ENCODE assay signal across 8 mouse cellular contexts in genomic region chr3:45376501-45377390, GRCm38 (mm10). TPM values are rescaled to one million over a fixed set of nuclear protein-coding genes. Genes with fewer than 3 reads are reported as not detected.
DNase-seq lines count a peak whose midpoint lies in the region; ATAC-seq and TF ChIP-seq lines count a peak whose summit lies in the region.

No protein-coding gene starts in this region.

- H3K9me3 ChIP-seq in E14TG2a.4 (ENCODE audit: low read length), result no peaks in the 10 kb centered on the region
- H3K9me3 ChIP-seq in embryonic facial prominence, embryonic 11.5 days (replicated peaks; ENCODE audit: control insufficient read depth, low read length), result no peaks in the 10 kb centered on the region
- no peaks in the 10 kb centered on the region for H3K9me3 ChIP-seq in neural tube, embryonic 11.5 days (ENCODE audit: control insufficient read depth, low read length)

- peak overlapping the region; percentile 96 for H3K4me2 ChIP-seq in embryonic facial prominence, embryonic 11.5 days (ENCODE audit: low read depth, low read length)
- peak overlapping the region; percentile 97 for H3K4me2 ChIP-seq in neural tube, embryonic 11.5 days (ENCODE audit: low read depth)

- H3K27ac ChIP-seq in embryonic facial prominence, embryonic 11.5 days (replicated peaks; ENCODE audit: low read depth, low read length), result peak overlapping the region; percentile 52; the same call in 1 of the 2 replicates
- no peak overlapping the region; the same call in 1 of the 2 replicates for H3K27ac ChIP-seq in neural tube, embryonic 11.5 days (ENCODE audit: low read depth, low read length)

- DNase-seq in adrenal gland, adult (ENCODE audit: inconsistent age in 2 of 2, low spot score in 1 of 2), result peak; percentile 4 to 47
- no peak for DNase-seq in adrenal gland, postnatal 4 days (ENCODE audit: low spot score in 2 of 2)
- peak; percentile 60 for DNase-seq in embryonic facial prominence, embryonic 11.5 days (ENCODE audit: low spot score)
- peak; percentile 17 to 21 for DNase-seq in heart, postnatal 10 days
- peak; percentile 64 for DNase-seq in left cerebral cortex, postnatal 36 days (ENCODE audit: low spot score in 2 of 2)
- DNase-seq in neural tube, embryonic 11.5 days (ENCODE audit: low spot score), result peak; percentile 55

- under 1% methylated on average over 59 of the region's 59 CpGs for WGBS in embryonic facial prominence, embryonic 11.5 days
- under 1% methylated on average over 59 of the region's 59 CpGs for WGBS in neural tube, embryonic 11.5 days

- peaks cover 69% of the 10 kb centered on the region for H3K27me3 ChIP-seq in E14TG2a.4 (ENCODE audit: insufficient read depth, low read length)
- H3K27me3 ChIP-seq in embryonic facial prominence, embryonic 11.5 days (ENCODE audit: control insufficient read depth, insufficient read depth, low read length), result peaks cover 14% of the 10 kb centered on the region
- H3K27me3 ChIP-seq in neural tube, embryonic 11.5 days (ENCODE audit: control insufficient read depth, insufficient read depth, low read length), result peaks cover 21% of the 10 kb centered on the region

- peak overlapping the region; percentile 76 for H3K4me3 ChIP-seq in E14TG2a.4 (replicated peaks; ENCODE audit: low read length)
- H3K4me3 ChIP-seq in embryonic facial prominence, embryonic 11.5 days (ENCODE audit: low read depth, low read length), result peak overlapping the region; percentile 65
- H3K4me3 ChIP-seq in neural tube, embryonic 11.5 days (ENCODE audit: low read depth, low read length), result peak overlapping the region; percentile 49

- peak; percentile 20 for ATAC-seq in embryonic facial prominence, embryonic 11.5 days (replicated peaks; ENCODE audit: insufficient number of reproducible peaks, low FRiP score, low TSS enrichment, low read depth)
- peak; percentile 21 for ATAC-seq in neural tube, embryonic 11.5 days (ENCODE audit: insufficient read depth, low FRiP score, low TSS enrichment)
- no peak for ATAC-seq in erythroblast, adult 5-6 weeks (replicated peaks; ENCODE audit: low FRiP score, poor library complexity, severe bottlenecking)

- peaks cover 51% of the 10 kb centered on the region for H3K4me1 ChIP-seq in E14TG2a.4 (replicated peaks; ENCODE audit: low read depth, low read length)
- no peaks in the 10 kb centered on the region; the same call in 1 of the 2 replicates for H3K4me1 ChIP-seq in embryonic facial prominence, embryonic 11.5 days (ENCODE audit: control insufficient read depth, insufficient read depth, low read length)
- H3K4me1 ChIP-seq in neural tube, embryonic 11.5 days (ENCODE audit: control insufficient read depth, insufficient read depth, low read length), result peaks cover 5% of the 10 kb centered on the region

- H3K36me3 ChIP-seq in E14TG2a.4 (ENCODE audit: insufficient read depth, low read length), result no peaks in the 10 kb centered on the region
- no peaks in the 10 kb centered on the region for H3K36me3 ChIP-seq in embryonic facial prominence, embryonic 11.5 days (replicated peaks; ENCODE audit: control insufficient read depth, insufficient read depth, low read depth, low read length)
- no peaks in the 10 kb centered on the region for H3K36me3 ChIP-seq in neural tube, embryonic 11.5 days (ENCODE audit: control insufficient read depth, insufficient read depth, low read length)

- peak overlapping the region; percentile 69 for H3K9ac ChIP-seq in embryonic facial prominence, embryonic 11.5 days (replicated peaks; ENCODE audit: low read length)
- peak overlapping the region; percentile 70 for H3K9ac ChIP-seq in neural tube, embryonic 11.5 days (ENCODE audit: low read length)

- intact Hi-C loops in heart, postnatal 10 days (cut with DNase I), result no loop called here
- intact Hi-C loops in left cerebral cortex, postnatal 36 days (cut with DNase I), result no loop called here

- no peak for TF ChIP-seq CTCF in E14TG2a.4 (conservative IDR thresholded peaks at IDR 0.05; ENCODE audit: low read length)

RNA-seq across cellular contexts. Expression of gene Pcdh10, which starts 1.5 kb away (rescaled TPM):
- 10 to 100 TPM; 10.1 to 10.5 TPM for total RNA-seq in adrenal gland, postnatal 4 days (2021)
- polyA plus RNA-seq in embryonic facial prominence, embryonic 11.5 days (2014; fragmentation: Nextera tagmentation; extraction: Ambion mirVana), result 6.4 and 11.0 TPM in 2 replicates
- under 1 TPM in 1 of 2 experiments, not detected in 1; 0.02 TPM for total RNA-seq in heart, postnatal 10 days (2021)
- 100 to 1,000 TPM; 208 to 222 TPM for total RNA-seq in left cerebral cortex, postnatal 36 days (2021)
- polyA plus RNA-seq in neural tube, embryonic 11.5 days (2014; fragmentation: Nextera tagmentation; extraction: Ambion mirVana), result 4.7 and 5.1 TPM in 2 replicates
- total RNA-seq in erythroblast, adult 5-6 weeks (2015; ENCODE audit: low replicate concordance), result not detected in 2 replicates
- 0.14 TPM in 1 of 2 replicates, not detected in the other for total RNA-seq in erythroblast, adult 5-6 weeks (2017; ENCODE audit: low replicate concordance)

Comparison
In these comparisons a context has a peak if more than half of its experiments do, and no peak if none do; other contexts are left out.
1. DNase-seq: peak in adrenal gland, adult (2 of 2), embryonic facial prominence, embryonic 11.5 days (single experiment), heart, postnatal 10 days (2 of 2), left cerebral cortex, postnatal 36 days (2 of 2) and neural tube, embryonic 11.5 days (single experiment); none in adrenal gland, postnatal 4 days (0 of 2).
2. RNA of gene Pcdh10, which starts 1.5 kb away (total RNA-seq): 208 to 222 TPM in left cerebral cortex, postnatal 36 days; 10.1 to 10.5 TPM in adrenal gland, postnatal 4 days, 0.02 TPM in heart, postnatal 10 days and 0.14 TPM in erythroblast, adult 5-6 weeks; every median in the first group is over 10 times any median in the second.
3. Peak in every context shown above with its lines, with median percentiles within 50 percentile points of each other: H3K4me3 ChIP-seq.